Mouse (Mus musculus) lung, embryonic 15.5 days (tissue): Measurements from ENCODE around the gene Ttc7. TPM values are rescaled to one million over a fixed set of nuclear protein-coding genes. Genes with fewer than 3 reads are reported as not detected.
"Not testable (repeated sequence)": the region's sequence is repeated elsewhere in the genome, so short reads cannot be mapped to it uniquely, and the experiment has no call there.

Experiments
- ATAC-seq: fragments of 200-750 bp; cut with Nextera tagmentation; 2 replicates; pipeline ENCODE4 v1.8.0; 2017; ENCODE audit warnings: moderate number of reproducible peaks, borderline replicate concordance; ENCODE audit not compliant: low FRiP score, low TSS enrichment; ENCODE audit errors: extremely low read depth
- H3K27ac ChIP-seq: fragments of 300-500 bp; sonication (generic); 2 replicates; pipeline ENCODE4 v1.5.1; 2015; ENCODE audit warnings: moderate library complexity, mild to moderate bottlenecking, inconsistent platforms
- H3K27me3 ChIP-seq: fragments of 300-500 bp; sonication (generic); 2 replicates; pipeline ENCODE4 v1.6.1; 2015; ENCODE audit warnings: inconsistent platforms
- H3K36me3 ChIP-seq: fragments of 300-500 bp; sonication (generic); 2 replicates; pipeline ENCODE4 v1.6.1; 2015; ENCODE audit warnings: inconsistent platforms
- H3K4me1 ChIP-seq: fragments of 300-500 bp; sonication (generic); 2 replicates; pipeline ENCODE4 v1.6.1; 2015; ENCODE audit warnings: inconsistent platforms
- H3K4me2 ChIP-seq: fragments of 300-500 bp; sonication (generic); 2 replicates; pipeline ENCODE4 v1.6.1; 2015; ENCODE audit warnings: inconsistent platforms, mild to moderate bottlenecking, moderate library complexity
- H3K4me3 ChIP-seq: fragments of 300-500 bp; sonication (generic); 2 replicates; pipeline ENCODE4 v1.5.1; 2015; ENCODE audit warnings: mild to moderate bottlenecking, inconsistent platforms
- H3K9ac ChIP-seq: fragments of 300-500 bp; sonication (generic); 2 replicates; pipeline ENCODE4 v1.6.1; 2015; ENCODE audit warnings: inconsistent platforms
- H3K9me3 ChIP-seq: fragments of 300-500 bp; sonication (generic); 2 replicates; pipeline ENCODE4 v1.6.1; 2016; ENCODE audit warnings: inconsistent platforms
- WGBS: fragments of 180-500 bp; shearing (Covaris S2); methylation state at CpG from one replicate; pipeline ENCODE4 v1.1.7; 2015; 5-methylcytosine and 5-hydroxymethylcytosine counted together
- polyA plus RNA-seq: library from polyadenylated mRNA; unstranded; fragments of >200 nt; fragmentation: Nextera tagmentation; extraction: Ambion mirVana; gene quantifications from 2 replicates; pipeline ENCODE4 v1.2.1, GENCODE M21; 2015

The Ttc7 gene
- polyA plus RNA-seq, 1 experiment from 2014 or later: 7.3 TPM

DNA sequence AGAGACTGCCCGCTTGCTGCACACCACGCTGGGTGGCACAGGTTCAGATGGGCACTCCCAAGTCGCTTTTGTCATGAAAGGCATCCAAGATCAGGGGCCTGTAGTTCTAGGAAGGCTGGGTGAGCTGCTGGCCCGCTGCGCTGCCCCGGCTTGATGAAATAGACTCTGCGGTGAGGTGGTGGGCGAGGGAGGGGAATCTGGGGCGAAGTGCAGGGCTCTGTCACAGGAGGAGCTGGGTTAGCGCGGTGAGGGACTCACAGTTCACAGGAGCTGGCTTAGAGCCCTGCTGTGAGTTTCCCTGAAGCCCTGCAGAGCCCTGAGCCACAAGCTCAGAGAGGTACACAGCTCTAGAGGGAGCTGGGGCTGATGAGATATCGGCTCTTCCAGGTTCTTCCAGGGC, 5.4 kb downstream of the Ttc7 start:
- H3K4me3 ChIP-seq: no peak overlapping the region
- no peaks in the 10 kb centered on the region for H3K9me3 ChIP-seq
- no peak for ATAC-seq
- H3K4me2 ChIP-seq: no peak overlapping the region
- H3K27ac ChIP-seq: no peak overlapping the region
- H3K4me1 ChIP-seq: peaks cover 34% of the 10 kb centered on the region
- no peak overlapping the region for H3K9ac ChIP-seq
- 0 out of 2 replicates have a peak, but pooled peaks cover 2% of the 10 kb centered on the region for H3K36me3 ChIP-seq
- peaks cover 22% of the 10 kb centered on the region for H3K27me3 ChIP-seq
- WGBS: 55% methylated on average over 12 of the region's 12 CpGs

DNA sequence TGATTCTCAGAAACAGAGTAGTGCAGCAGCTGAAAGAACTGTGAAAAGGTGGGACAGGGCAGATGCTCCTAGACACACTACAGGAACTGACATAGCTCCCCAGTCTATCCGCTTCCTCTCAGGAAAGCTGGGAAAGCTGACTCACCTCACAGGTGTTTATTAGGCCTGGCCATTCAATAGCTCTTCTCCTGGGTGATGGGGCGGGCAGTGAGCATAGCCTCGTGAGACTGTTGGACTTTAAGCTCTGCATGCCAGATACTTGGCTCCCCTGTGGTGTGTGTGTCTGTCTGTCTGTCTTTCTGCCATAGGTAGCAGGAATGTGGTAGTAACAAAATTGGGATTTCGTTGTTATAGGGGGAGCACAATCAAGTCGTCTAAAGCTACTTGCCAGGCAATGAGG, 6.7 kb downstream of the Ttc7 start:
- no peaks in the 10 kb centered on the region for H3K9me3 ChIP-seq
- no peak for ATAC-seq
- H3K9ac ChIP-seq: no peak overlapping the region
- no peak overlapping the region for H3K27ac ChIP-seq
- peaks cover 22% of the 10 kb centered on the region for H3K4me1 ChIP-seq
- no peak overlapping the region for H3K4me2 ChIP-seq
- 73% methylated on average over 5 of the region's 5 CpGs for WGBS
- no peak overlapping the region for H3K4me3 ChIP-seq
- peaks cover 14% of the 10 kb centered on the region for H3K27me3 ChIP-seq
- 0 out of 2 replicates have a peak, but pooled peaks cover 2% of the 10 kb centered on the region for H3K36me3 ChIP-seq

- no peaks in the 10 kb centered on the region for H3K27me3 ChIP-seq
- 0 out of 2 replicates have a peak, but pooled peaks cover 2% of the 10 kb centered on the region for H3K36me3 ChIP-seq
- no peaks in the 10 kb centered on the region for H3K9me3 ChIP-seq
- no peak overlapping the region for H3K27ac ChIP-seq
- no peak for ATAC-seq
- H3K4me3 ChIP-seq: no peak overlapping the region
- H3K4me1 ChIP-seq: peaks cover 8% of the 10 kb centered on the region
- H3K9ac ChIP-seq: no peak overlapping the region
- 67% methylated on average over 7 of the region's 7 CpGs for WGBS
- no peak overlapping the region for H3K4me2 ChIP-seq
Measured at GRCm38 (mm10) chr17:87291037-87291436, 8.4 kb downstream of the Ttc7 start.

DNA sequence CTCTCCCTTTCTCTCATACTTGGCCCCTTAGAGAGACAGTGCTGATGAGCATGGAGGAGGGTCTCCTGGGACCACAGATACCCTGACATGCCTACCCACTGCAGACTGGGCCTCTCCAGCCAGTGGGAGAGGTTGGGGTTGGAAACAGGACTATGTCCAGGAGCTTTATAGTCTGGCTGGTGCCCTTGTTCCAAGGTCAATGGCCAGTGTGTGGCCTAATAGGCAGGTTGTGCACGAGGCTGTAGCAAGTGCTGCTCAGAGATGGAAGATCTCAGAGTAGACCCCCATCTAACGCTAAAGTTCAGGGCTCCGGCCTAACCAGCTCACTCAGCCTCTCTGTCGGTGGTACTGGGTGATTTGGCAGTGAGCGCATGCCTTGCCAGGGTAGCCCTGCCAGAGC, 9.1 kb downstream of the Ttc7 start:
- H3K4me2 ChIP-seq: no peak overlapping the region

DNA sequence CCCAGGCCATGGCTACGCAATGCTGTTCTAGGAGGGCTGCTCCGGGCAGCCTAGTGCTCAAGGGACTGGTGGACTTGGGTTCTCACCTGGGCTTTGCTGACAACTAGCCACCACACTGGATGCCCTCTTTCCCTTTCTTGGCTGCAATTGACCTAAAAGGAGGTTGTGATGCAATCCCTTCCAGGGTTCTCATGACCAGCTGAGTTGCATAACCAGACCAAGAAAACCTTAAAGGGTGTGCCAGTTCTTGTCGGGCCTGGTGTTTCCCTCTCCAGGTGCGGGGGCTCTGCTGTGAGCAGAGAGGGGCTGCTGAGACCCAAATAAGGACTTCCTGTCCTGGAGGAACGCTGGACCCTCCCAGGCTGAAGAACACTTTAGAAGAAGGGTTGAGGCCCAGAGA, 10.4 kb downstream of the Ttc7 start:
- no peaks in the 10 kb centered on the region for H3K9me3 ChIP-seq
- ATAC-seq: no peak
- 74% methylated on average over 5 of the region's 5 CpGs for WGBS

More for the DNA sequence above, 9.1 kb downstream of the Ttc7 start:
- Histone ChIP-seq H3K9ac (no peak overlapping the region), H3K36me3 (0 out of 2 replicates have a peak, but pooled peaks cover 2% of the 10 kb centered on the region), H3K4me1 (peaks cover 2% of the 10 kb centered on the region), H3K27me3 (no peaks in the 10 kb centered on the region), H3K4me3 (no peak overlapping the region), H3K9me3 (no peaks in the 10 kb centered on the region), H3K27ac (no peak overlapping the region)
- 80% methylated on average over 5 of the region's 5 CpGs for WGBS
- ATAC-seq: no peak

DNA sequence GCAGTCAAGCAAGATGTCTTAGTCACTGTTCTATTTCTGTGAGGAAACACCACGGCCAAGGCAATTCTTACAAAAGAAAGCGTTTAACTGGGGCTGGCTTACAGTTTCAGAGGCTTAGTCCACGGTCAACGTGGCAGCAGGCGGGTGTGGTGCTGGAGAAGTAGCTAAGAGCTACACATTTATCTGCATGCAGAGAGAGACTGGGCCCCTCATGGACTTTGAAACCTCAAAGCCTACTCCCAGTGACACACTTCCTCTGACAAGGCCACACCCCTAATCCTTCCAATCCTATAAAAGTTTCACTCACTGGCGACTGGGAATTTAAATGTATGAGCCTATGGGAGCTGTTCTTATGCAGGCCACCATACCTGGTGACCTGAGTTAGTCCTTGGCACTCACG, 13.1 kb downstream of the Ttc7 start:
- WGBS: 78% methylated on average over 7 of the region's 7 CpGs
- no peak for ATAC-seq
- no peak overlapping the region for H3K27ac ChIP-seq

More for the DNA sequence above, 10.4 kb downstream of the Ttc7 start:
- Histone ChIP-seq H3K36me3 (0 out of 2 replicates have a peak, but pooled peaks cover 2% of the 10 kb centered on the region), H3K4me3 (no peak overlapping the region), H3K27ac (no peak overlapping the region), H3K4me2 (no peak overlapping the region), H3K27me3 (no peaks in the 10 kb centered on the region), H3K4me1 (no peaks in the 10 kb centered on the region), H3K9ac (no peak overlapping the region)

GRCm38 (mm10) chr17:87296701-87297100, 14.0 kb downstream of the Ttc7 start:
- not testable (repeated sequence) for H3K36me3 ChIP-seq, ATAC-seq, H3K4me1 ChIP-seq, H3K9ac ChIP-seq, H3K27me3 ChIP-seq, H3K9me3 ChIP-seq, H3K27ac ChIP-seq, H3K4me3 ChIP-seq, H3K4me2 ChIP-seq
- WGBS: 86% methylated on average over 1 of the region's 1 CpGs

More for the DNA sequence above, 13.1 kb downstream of the Ttc7 start:
- Histone ChIP-seq H3K4me2 (no peak overlapping the region), H3K9me3 (no peaks in the 10 kb centered on the region), H3K36me3 (0 out of 2 replicates have a peak, but pooled peaks cover 2% of the 10 kb centered on the region), H3K27me3 (no peaks in the 10 kb centered on the region), H3K4me3 (no peak overlapping the region), H3K9ac (no peak overlapping the region), H3K4me1 (0 out of 2 replicates have a peak, but pooled peaks cover 2% of the 10 kb centered on the region)

DNA sequence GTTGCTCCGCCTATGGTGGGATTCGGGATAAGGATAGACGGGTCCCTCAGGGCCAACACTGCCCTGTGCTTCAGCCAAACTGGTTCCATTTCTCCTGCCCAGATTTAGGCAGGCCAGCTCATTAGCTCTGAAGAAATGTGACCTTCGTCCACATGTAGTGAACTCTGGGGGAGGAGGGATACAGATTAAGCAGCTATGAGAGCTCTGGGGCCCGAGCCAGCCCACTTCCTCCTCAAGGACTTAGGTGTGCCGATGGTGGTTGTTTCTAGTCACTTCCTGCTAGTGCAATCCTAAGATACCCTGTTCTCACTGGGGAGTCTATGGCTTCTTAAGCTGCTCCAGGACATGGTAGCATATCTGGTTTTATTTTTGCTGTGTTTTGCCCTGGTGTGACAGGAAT, 16.3 kb downstream of the Ttc7 start:
- 51% methylated on average over 6 of the region's 6 CpGs for WGBS
- ATAC-seq: no peak
- no peak overlapping the region for H3K27ac ChIP-seq

DNA sequence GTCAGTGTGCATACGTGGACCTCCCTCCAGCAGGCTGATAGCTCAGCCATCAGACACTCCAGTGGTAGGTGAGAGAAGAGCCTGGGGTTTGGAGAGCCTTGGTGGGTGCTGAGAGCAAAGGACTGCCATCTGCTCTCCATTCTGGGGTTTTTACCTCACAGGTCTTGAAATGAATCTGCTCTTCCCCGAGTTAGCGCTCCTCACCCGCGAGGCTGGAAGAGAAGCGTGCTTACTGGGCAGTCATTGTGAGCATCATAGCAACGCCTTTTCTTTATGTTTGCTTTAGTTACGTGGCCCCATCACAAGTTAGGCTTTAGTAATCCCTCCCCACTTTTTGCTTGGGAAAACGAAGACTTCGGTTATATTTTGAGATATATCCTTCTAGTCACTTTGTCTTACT, 17.7 kb downstream of the Ttc7 start:
- Histone ChIP-seq H3K4me3 (no peak overlapping the region), H3K4me1 (peaks cover 12% of the 10 kb centered on the region), H3K36me3 (no peaks in the 10 kb centered on the region), H3K27me3 (no peaks in the 10 kb centered on the region), H3K27ac (no peak overlapping the region), H3K9ac (no peak overlapping the region), H3K4me2 (no peak overlapping the region), H3K9me3 (no peaks in the 10 kb centered on the region)
- WGBS: 70% methylated on average over 10 of the region's 10 CpGs
- ATAC-seq: no peak

More for the DNA sequence above, 16.3 kb downstream of the Ttc7 start:
- H3K9me3 ChIP-seq: no peaks in the 10 kb centered on the region
- no peak overlapping the region for H3K9ac ChIP-seq
- peaks cover 12% of the 10 kb centered on the region for H3K4me1 ChIP-seq
- no peak overlapping the region for H3K4me3 ChIP-seq
- no peaks in the 10 kb centered on the region for H3K36me3 ChIP-seq
- H3K27me3 ChIP-seq: no peaks in the 10 kb centered on the region
- no peak overlapping the region for H3K4me2 ChIP-seq

DNA sequence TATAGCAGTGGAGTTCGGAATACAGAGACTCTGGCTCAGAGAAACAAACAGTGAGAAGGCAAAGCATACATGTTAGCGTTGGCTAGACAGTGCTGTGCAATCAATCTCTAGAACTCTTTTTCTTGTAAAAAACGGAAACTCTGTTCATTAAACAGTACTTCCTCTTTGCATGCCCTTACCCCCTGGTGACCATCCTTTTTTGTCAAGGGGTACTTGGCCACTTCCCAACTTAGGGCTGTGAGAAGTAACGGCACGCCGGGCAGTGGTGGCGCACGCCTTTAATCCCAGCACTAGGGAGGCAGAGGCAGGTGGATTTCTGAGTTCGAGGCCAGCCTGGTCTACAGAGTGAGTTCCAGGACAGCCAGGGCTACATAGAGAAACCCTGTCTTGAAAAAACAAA, 18.9 kb downstream of the Ttc7 start:
- H3K27me3 ChIP-seq, H3K9ac ChIP-seq, H3K4me2 ChIP-seq, H3K27ac ChIP-seq, ATAC-seq, H3K4me3 ChIP-seq, H3K9me3 ChIP-seq, H3K36me3 ChIP-seq: not testable (repeated sequence)
- WGBS: 78% methylated on average over 9 of the region's 9 CpGs
- H3K4me1 ChIP-seq: peaks cover 12% of the 10 kb centered on the region

DNA sequence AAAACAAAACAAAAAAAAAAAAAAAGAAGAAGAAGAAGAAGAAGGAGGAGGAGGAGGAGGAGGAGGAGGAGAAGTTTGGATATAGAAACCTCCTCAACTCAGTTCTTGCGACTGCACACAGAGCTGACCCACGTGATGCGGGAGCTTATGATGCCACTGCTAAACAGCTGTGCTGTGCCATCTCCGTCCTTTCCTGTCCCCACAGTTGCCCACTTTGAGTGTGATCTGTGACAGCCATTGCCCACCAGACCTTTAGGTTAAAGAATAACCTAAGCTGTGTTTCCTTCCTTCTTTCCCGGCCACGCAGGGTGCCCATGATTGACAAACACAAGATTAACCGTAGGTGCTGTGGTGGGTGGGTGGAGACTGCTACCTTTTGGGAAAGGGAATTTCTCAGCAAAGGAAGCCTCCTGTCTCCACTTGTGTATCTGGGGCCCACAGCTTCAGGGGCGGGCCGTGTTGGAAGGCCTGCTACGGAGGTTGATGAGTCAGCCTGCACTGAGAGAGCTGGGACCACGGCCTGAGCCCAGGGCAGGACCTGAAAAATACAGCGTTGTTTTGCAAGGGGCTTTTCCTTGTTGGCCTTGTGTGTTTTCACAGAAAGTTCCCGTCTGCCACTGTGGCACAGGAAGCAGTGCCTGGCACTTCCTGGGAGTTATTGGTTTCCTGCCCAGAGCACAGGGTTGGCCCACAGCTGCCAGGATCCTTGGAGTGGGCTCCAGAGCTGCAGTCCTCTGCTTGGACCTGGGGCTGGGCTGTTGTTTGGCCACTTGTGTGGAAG, 19.5 kb downstream of the Ttc7 start:
- Histone ChIP-seq H3K27me3 (no peaks in the 10 kb centered on the region), H3K4me1 (peaks cover 12% of the 10 kb centered on the region), H3K27ac (peak overlapping the region; percentile 26; the same call in 1 of the 2 replicates), H3K9ac (no peak overlapping the region), H3K36me3 (no peaks in the 10 kb centered on the region), H3K4me3 (no peak overlapping the region), H3K9me3 (no peaks in the 10 kb centered on the region), H3K4me2 (no peak overlapping the region)
- no peak for ATAC-seq
- 56% methylated on average over 13 of the region's 13 CpGs for WGBS

- 72% methylated on average over 11 of the region's 11 CpGs for WGBS
- Histone ChIP-seq H3K4me2 (no peak overlapping the region), H3K4me3 (no peak overlapping the region), H3K36me3 (no peaks in the 10 kb centered on the region), H3K9ac (no peak overlapping the region), H3K9me3 (no peaks in the 10 kb centered on the region), H3K27me3 (no peaks in the 10 kb centered on the region), H3K4me1 (peaks cover 10% of the 10 kb centered on the region), H3K27ac (no peak overlapping the region)
- no peak for ATAC-seq
Measured at GRCm38 (mm10) chr17:87304151-87304894, 21.6 kb downstream of the Ttc7 start.
